Mouse (Mus musculus) heart, embryonic 10.5 days (tissue): ENCODE results near the gene Fut2. TPM values are rescaled to one million over a fixed set of nuclear protein-coding genes. Genes with fewer than 3 reads are reported as not detected.

Experiments
- DNase-seq: peaks from one replicate; pipeline ENCODE4 v3.0.0-alpha.2; 2017; ENCODE audit warnings: low spot score
- H3K27ac ChIP-seq: fragments of 300-500 bp; sonication (generic); 2 replicates; pipeline ENCODE4 v1.5.1; 2016; ENCODE audit warnings: mild to moderate bottlenecking
- H3K27me3 ChIP-seq: fragments of 300-500 bp; sonication (generic); 2 replicates; pipeline ENCODE4 v1.6.1; 2016; ENCODE audit warnings: mild to moderate bottlenecking; ENCODE audit not compliant: poor library complexity, insufficient read depth, severe bottlenecking
- H3K36me3 ChIP-seq: fragments of 300-500 bp; sonication (generic); 2 replicates; pipeline ENCODE4 v1.6.1; 2016; ENCODE audit warnings: mild to moderate bottlenecking, moderate library complexity
- H3K4me1 ChIP-seq: fragments of 300-500 bp; sonication (generic); 2 replicates; pipeline ENCODE4 v1.6.1; 2016; ENCODE audit warnings: mild to moderate bottlenecking
- H3K4me3 ChIP-seq: fragments of 300-500 bp; sonication (generic); 2 replicates; pipeline ENCODE4 v1.5.1; 2016; ENCODE audit warnings: mild to moderate bottlenecking, moderate library complexity
- H3K9me3 ChIP-seq: fragments of 300-500 bp; sonication (generic); 2 replicates; pipeline ENCODE4 v1.6.1; 2016; ENCODE audit warnings: mild to moderate bottlenecking, moderate library complexity
- WGBS: fragments of 180-500 bp; shearing (Covaris S2); methylation state at CpG from one replicate; pipeline ENCODE4 v1.1.7; 2016; 5-methylcytosine and 5-hydroxymethylcytosine counted together
- polyA plus RNA-seq: library from polyadenylated mRNA; unstranded; fragments of >200 nt; fragmentation: Nextera tagmentation; extraction: Ambion mirVana; gene quantifications from 2 replicates; pipeline ENCODE4 v1.2.1, GENCODE M21; 2016

Gene Fut2
- polyA plus RNA-seq, 1 experiment from 2014 or later = 1.1 TPM

DNA sequence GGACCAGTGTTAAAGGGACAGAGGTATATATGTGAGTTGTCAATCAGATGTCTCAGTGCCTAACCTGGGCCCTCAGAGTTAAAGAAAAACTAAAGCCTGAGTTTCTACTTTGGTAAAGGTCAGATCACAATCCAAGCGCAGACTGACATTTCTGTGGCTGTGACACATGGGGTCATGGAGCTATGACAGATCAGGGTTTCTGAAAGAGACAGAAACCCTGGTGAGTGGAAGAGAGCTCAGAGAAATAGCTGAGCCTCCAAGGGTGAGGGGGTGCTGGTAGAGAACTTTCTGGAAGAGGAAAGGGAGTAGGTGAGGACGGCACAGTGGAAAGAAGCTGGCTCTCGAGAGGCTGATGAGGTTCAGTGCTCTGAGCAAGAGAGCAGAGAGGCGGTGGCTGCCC, 19.5 kb downstream of the Fut2 start:
- Histone ChIP-seq H3K4me3 (no peak overlapping the region), H3K4me1 (peaks cover 53% of the 10 kb centered on the region), H3K9me3 (no peaks in the 10 kb centered on the region), H3K36me3 (no peaks in the 10 kb centered on the region), H3K27ac (no peak overlapping the region), H3K27me3 (no peaks in the 10 kb centered on the region)
- 74% methylated on average over 4 of the region's 4 CpGs for WGBS
- no peak for DNase-seq

DNA sequence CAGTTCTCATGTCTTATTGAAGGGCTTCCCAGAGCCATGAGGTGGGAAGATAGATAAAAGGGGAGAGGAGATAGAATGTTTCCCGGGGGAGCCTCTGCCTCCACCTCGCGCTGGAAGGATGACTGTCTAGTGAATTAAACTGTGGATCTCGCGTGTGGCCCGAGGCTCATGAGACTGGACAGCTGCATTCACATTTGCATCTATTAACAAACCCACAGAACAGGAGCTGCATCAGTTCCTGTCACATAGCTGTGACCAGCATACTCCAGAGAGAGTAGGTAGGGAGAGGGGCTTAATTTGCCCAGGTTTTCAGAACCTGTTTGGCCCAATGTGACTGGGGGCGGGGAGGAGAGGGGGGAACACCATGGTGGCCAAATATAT, 20.6 kb downstream of the Fut2 start:
- no peaks in the 10 kb centered on the region for H3K9me3 ChIP-seq
- H3K27me3 ChIP-seq = peaks cover 3% of the 10 kb centered on the region; the same call in 1 of the 2 replicates
- H3K4me1 ChIP-seq = peaks cover 63% of the 10 kb centered on the region
- 86% methylated on average over 7 of the region's 7 CpGs for WGBS
- no peak overlapping the region for H3K4me3 ChIP-seq
- no peak overlapping the region for H3K27ac ChIP-seq
- H3K36me3 ChIP-seq = no peaks in the 10 kb centered on the region
- no peak for DNase-seq

DNA sequence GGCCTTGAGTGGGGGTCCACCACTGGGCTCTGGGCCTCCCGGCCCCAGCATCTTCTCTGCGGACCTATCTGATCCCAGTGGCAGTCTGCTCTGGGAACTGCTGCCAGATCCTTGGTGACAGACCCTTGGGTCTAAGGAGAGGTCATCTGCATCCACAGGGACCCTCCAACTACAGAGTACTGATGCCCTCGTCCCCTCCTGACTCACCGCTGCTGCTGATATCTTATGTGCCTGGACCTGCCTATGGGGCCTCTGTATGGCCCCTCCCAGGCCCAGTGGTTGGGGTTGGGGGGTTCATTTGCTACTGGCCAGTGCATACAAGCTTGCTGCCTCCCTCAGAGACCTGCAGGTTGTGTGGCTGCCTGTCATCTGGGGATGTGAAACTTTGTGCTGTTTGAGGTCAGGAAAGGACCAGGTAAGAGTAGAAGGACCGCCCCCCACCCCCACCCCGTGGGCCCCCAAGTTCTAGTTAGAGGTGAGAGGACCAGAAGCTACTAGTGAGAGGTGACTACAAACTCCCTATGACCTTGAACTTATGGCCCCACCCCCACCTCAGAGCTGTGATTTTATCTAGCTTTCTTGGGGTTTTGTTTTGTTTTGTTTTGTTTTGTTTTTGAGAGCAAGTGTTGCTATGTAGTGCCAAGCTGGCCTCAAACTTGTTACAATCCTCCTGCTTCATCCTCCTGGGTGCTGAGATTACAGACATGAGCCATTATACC, 21.2 kb downstream of the Fut2 start:
- H3K4me1 ChIP-seq = peaks cover 61% of the 10 kb centered on the region
- no peak for DNase-seq
- no peaks in the 10 kb centered on the region for H3K9me3 ChIP-seq
- H3K27ac ChIP-seq = peak overlapping the region; percentile 77; the same call in 1 of the 2 replicates
- peaks cover 8% of the 10 kb centered on the region; the same call in 1 of the 2 replicates for H3K27me3 ChIP-seq
- peak overlapping the region; percentile 61; the same call in 1 of the 2 replicates for H3K4me3 ChIP-seq
- 50% methylated on average over 6 of the region's 6 CpGs for WGBS
- no peaks in the 10 kb centered on the region for H3K36me3 ChIP-seq

DNA sequence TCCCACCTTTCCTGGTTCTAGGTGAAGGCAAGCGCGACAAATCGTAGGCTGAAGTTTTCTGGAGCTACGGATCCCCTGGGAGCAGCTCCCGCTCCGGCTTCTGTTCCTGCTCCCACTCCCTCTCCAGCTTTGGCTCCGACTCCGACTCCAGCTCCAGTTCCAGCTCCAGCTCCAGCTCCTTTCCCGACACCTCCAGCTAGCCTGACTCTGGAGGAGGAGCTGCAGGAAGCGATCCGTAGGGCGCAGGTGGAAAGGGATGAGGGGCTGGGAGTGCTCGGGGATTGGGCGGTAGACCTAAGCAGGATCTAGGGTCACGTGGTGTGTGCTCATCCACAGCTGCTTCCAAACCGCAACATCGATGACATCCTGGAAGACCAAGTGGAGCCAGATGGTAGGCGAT, 22.0 kb downstream of the Fut2 start:
- 9% methylated on average over 18 of the region's 18 CpGs for WGBS
- Histone ChIP-seq H3K4me1 (peaks cover 63% of the 10 kb centered on the region), H3K27ac (peak overlapping the region; percentile 77), H3K9me3 (no peaks in the 10 kb centered on the region), H3K4me3 (peak overlapping the region; percentile 61), H3K27me3 (peaks cover 8% of the 10 kb centered on the region; the same call in 1 of the 2 replicates), H3K36me3 (no peaks in the 10 kb centered on the region)
- DNase-seq = no peak

DNA sequence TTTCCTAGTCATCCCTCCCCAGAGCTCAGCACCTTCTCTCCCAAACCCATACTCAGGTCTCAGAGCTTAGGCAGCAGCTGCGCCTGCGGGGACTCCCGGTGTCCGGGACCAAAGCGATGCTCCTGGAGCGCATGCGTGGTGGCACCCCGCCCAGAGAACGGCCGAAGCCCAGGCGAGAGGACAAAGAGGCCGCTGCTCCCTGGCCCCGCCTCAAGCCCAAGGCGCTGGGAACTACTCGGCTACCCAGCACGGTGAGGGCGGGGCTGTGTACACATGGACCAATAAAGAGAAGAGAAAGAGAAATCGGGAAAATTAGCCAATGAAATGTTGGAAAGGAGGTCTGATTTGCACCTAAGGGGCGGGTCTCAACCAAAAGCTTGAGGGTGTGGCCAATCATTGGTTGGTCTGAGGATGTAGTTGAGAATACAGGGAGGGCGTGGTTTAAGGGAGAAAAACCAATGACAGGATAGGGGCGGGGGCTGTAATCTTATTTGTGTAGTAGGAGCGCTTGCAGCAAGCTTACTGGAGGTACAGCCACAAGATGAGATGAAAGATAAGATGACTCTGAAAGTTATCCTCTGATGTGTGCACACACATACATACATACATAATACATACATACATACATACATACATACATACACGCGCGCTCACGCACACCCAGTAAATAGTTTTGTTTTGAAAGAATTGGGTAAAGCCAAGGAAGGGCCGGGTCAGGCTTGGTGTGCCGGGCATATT, 22.6 kb downstream of the Fut2 start:
- H3K4me3 ChIP-seq = peak overlapping the region; percentile 61
- H3K4me1 ChIP-seq = peaks cover 64% of the 10 kb centered on the region
- H3K36me3 ChIP-seq = no peaks in the 10 kb centered on the region
- DNase-seq = peak; percentile 98
- 5% methylated on average over 28 of the region's 28 CpGs for WGBS
- peak overlapping the region; percentile 90 for H3K27ac ChIP-seq
- peaks cover 8% of the 10 kb centered on the region; the same call in 1 of the 2 replicates for H3K27me3 ChIP-seq
- no peaks in the 10 kb centered on the region for H3K9me3 ChIP-seq

DNA sequence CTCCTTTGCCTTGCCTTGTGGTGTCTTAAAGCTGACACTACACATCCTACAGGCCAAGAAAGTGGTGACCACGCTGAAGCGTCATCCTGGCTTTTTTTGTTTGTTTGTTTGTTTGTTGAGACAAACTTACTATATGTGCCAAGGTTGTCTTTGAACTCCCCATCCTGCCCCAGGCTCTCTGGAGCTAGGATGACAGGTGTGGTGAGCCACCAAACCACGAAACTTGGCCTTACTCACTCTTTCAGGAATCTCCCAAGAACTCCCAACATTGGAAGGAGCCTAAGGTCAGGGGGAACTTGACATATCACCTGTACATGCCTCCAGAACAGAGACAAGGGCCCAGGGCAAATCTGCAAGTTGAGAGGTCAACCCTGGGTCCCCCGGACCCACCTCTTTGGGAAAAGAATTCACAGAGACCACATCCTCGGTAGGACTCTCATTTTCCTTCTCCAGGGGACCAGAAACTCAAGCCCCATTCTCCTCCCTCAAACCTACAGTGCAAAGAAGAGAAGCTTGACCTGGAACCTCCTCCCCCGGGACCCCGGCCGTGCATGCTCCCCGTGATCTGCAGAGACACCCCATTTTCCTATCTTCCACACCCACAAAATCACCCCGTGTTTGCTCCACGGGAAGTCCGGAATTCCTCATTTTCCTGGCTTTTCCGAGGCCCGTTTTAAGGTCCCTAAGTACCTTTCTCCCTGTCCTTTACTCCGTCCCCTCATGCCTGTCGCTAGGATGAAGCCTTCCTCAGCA, 23.5 kb downstream of the Fut2 start:
- Histone ChIP-seq H3K4me3 (peak overlapping the region; percentile 61), H3K4me1 (peaks cover 73% of the 10 kb centered on the region), H3K27ac (peak overlapping the region; percentile 90), H3K27me3 (peaks cover 8% of the 10 kb centered on the region; the same call in 1 of the 2 replicates), H3K9me3 (no peaks in the 10 kb centered on the region), H3K36me3 (no peaks in the 10 kb centered on the region; the same call in 1 of the 2 replicates)
- no peak for DNase-seq
- WGBS = 42% methylated on average over 16 of the region's 16 CpGs

DNA sequence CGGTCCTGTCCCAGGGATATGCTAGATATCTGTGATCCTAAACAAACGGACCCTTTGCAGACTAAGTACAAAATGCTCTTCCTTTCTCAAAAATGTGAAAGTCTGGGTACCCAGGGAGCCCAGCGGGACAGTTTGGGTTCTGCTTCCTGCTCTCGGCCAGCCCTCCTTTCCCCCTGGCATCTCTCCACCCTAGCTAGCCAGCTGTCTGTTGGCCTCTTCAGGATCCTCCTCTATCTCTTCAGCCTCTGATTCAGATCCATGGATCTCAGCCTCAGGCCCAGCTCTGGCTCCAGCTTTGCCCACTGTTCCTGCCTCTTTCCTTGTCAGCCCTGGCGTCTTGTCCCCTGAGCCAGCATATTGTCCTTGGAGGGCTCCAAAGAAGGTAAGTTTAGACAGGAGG, 24.1 kb downstream of the Fut2 start:
- peaks cover 8% of the 10 kb centered on the region; the same call in 1 of the 2 replicates for H3K27me3 ChIP-seq
- WGBS = 63% methylated on average over 5 of the region's 5 CpGs
- H3K36me3 ChIP-seq = peaks cover 2% of the 10 kb centered on the region; the same call in 1 of the 2 replicates
- no peak for DNase-seq
- H3K4me3 ChIP-seq = no peak overlapping the region
- peak overlapping the region; percentile 4; the same call in 1 of the 2 replicates for H3K27ac ChIP-seq
- H3K4me1 ChIP-seq = peaks cover 69% of the 10 kb centered on the region
- no peaks in the 10 kb centered on the region for H3K9me3 ChIP-seq

DNA sequence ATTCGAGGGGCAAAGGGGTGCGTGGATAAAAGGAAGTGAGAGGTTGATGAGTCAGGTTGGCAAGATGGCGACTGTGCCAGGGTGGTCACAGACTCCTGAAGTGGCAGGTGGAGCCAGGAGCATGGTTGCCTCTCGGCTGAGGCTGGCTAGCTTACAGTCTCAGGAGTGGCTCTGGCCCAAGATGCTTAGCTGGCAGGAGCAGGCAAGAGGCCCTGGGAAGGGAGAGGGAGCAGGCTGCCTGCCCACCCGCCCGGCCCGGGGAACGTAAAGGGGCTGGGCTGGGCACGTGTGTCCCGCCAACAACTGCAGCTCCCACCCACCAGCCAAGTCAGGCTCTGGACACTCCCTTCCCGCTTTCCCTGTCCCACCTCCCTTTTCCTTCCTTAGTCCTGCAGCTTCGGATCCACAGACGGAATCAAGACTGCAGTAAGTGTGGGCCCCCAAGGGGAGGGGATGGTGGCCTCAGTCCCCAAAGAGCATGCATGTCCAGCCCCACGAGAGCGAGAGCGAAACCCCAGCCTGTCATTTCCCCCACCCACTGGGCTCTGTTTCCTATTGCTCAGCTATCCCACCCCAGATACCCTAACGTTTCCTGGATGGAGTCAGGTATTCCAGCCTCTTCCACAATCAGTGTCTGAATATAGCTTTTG, 24.7 kb downstream of the Fut2 start:
- WGBS = 62% methylated on average over 17 of the region's 17 CpGs
- H3K27me3 ChIP-seq = peaks cover 8% of the 10 kb centered on the region; the same call in 1 of the 2 replicates
- peaks cover 7% of the 10 kb centered on the region for H3K36me3 ChIP-seq
- H3K9me3 ChIP-seq = no peaks in the 10 kb centered on the region
- H3K27ac ChIP-seq = peak overlapping the region; percentile 44; the same call in 1 of the 2 replicates
- 0 out of 2 replicates have a peak overlapping the region, but pooled peaks have one; percentile 23 for H3K4me3 ChIP-seq
- peaks cover 72% of the 10 kb centered on the region for H3K4me1 ChIP-seq
- no peak for DNase-seq

DNA sequence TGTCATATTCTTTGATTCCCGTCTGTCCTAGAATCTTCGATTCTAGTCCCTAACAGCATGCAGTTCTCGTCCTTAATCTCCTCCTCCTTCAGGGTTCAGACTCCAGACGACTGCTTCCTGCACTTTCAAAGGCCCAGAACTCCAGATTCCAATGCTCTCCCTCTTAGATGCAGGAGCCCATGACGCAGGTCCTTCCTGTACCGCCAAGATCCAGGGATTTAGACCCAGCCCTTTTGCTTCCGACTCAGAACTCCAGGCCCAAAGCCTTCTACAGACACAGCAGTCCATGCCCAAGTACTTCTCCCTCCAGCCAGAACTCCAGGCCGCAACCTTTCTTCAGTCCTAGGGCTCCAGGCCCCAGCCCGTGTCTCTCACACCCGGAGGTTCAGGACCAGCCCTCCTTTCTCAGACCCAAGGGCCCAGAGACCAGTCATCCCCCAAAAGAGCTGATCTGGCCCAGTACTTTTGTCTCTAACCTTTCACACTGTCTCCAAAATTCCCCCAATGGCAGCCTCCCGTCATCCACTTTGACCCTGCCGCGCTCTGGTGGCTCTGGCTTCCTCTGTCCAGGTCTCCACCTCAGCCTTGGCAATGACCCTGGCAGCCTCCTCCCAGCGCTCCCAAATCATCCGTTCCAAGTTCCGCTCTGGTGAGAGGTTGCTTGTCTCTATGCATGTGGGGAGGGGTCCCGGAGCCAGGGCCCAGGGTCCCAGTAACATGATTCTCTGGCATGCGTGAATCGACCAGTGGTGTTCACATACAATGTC, 25.8 kb downstream of the Fut2 start:
- H3K4me1 ChIP-seq = peaks cover 77% of the 10 kb centered on the region
- peaks cover 14% of the 10 kb centered on the region for H3K36me3 ChIP-seq
- H3K4me3 ChIP-seq = no peak overlapping the region
- H3K9me3 ChIP-seq = no peaks in the 10 kb centered on the region
- H3K27ac ChIP-seq = peak overlapping the region; percentile 43; the same call in 1 of the 2 replicates
- peaks cover 8% of the 10 kb centered on the region; the same call in 1 of the 2 replicates for H3K27me3 ChIP-seq
- 72% methylated on average over 19 of the region's 19 CpGs for WGBS
- no peak for DNase-seq

DNA sequence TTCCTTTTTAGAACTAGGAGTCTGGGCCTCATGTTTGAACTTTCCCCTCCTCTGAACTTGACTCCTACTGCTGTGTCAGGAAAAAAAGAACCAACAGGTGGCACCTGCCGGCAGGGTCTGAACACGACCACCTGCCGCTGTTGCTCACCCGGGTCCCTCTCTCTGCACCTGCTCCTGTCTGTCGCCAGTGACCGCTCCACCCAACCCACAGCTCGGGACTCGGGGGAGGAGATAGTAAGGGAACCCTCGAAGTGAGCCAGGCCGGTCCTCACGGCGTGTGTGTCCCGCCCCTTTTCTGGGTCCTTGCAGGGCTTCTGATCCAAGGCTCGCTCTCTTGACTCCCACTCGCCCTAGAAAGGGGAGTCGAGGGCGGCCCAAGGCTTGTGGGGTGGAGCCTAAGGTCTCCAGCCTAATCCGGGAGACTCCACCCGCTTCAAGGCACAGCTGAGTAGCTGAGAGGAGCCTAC, 26.6 kb downstream of the Fut2 start, which contains the start of gene Mamstr:
Mamstr (plus strand) TSS at position 417 of the 467 bp plus-strand sequence.
- Histone ChIP-seq H3K4me1 (peaks cover 71% of the 10 kb centered on the region), H3K27ac (peak within 1 kb of the TSS; percentile 43), H3K4me3 (peak within 1 kb of the TSS; percentile 38; the same call in 1 of the 2 replicates), H3K9me3 (no peaks in the 10 kb centered on the region), H3K36me3 (peaks cover 14% of the 10 kb centered on the region), H3K27me3 (peaks cover 8% of the 10 kb centered on the region; the same call in 1 of the 2 replicates)
- 21% methylated on average over 19 of the region's 19 CpGs for WGBS
- no peak for DNase-seq

DNA sequence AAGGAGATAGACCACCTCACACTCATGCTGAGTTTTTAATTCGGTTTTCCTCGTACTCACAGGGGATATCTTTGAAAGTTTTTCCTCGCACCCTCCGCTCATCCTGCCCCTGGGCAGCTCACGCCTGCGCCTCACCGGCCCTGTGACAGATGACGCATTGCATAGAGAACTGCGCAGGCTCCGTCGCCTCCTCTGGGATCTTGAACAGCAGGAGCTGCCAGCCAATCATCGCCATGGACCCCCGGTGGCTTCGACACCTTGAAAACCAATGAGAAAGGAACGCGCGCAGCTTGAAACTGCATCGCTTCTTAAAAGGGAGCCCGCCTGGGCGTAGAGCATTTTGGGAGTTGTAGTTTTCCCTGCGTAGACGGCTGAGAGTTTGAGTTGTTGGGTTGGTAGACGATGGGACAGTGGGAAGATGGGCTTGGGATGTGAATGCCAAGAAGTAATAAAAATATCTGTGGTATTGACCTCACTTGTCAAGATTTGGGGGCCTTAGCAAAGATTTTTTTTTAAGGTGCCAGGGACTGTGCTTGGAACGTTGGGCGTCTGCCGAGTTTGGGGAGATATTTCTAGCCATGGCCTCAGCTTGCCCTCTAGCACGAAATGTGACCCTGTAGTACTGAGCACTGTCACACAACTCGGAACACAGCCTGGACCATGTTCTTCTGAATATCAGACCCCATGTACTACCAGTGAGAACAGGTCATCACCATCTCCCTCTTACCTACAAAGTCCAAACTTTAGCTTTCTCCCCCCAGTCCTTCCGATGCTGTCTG, 27.4 kb downstream of the Fut2 start:
- peak overlapping the region; percentile 38 for H3K4me3 ChIP-seq
- peaks cover 14% of the 10 kb centered on the region for H3K36me3 ChIP-seq
- H3K4me1 ChIP-seq = peaks cover 63% of the 10 kb centered on the region
- H3K9me3 ChIP-seq = no peaks in the 10 kb centered on the region
- peaks cover 8% of the 10 kb centered on the region; the same call in 1 of the 2 replicates for H3K27me3 ChIP-seq
- H3K27ac ChIP-seq = peak overlapping the region; percentile 75
- 25% methylated on average over 29 of the region's 29 CpGs for WGBS
- peak; percentile 98 for DNase-seq
